Mouse (Mus musculus) ES-E14 (cell line): ENCODE data around the gene Rnf214. TPM values are rescaled to one million over a fixed set of nuclear protein-coding genes. Genes with fewer than 3 reads are reported as not detected.

ENCODE experiments used
- DNase-seq: peaks from one replicate; pipeline ENCODE4 v3.0.0-alpha.2; 2013; ENCODE audit warnings: low read depth, low spot score
- H3K27ac ChIP-seq: 2 replicates; pipeline ENCODE4 v1.5.1; 2012; ENCODE audit warnings: low read depth, mild to moderate bottlenecking, low read length, moderate library complexity, mixed read lengths; ENCODE audit not compliant: poor library complexity, insufficient read depth, severe bottlenecking
- H3K36me3 ChIP-seq: 2 replicates; pipeline ENCODE4 v1.6.1; 2012; ENCODE audit warnings: mild to moderate bottlenecking, low read length, moderate library complexity, mixed read lengths; ENCODE audit not compliant: control insufficient read depth, poor library complexity, insufficient read depth, severe bottlenecking
- H3K4me1 ChIP-seq, 2 experiments: fragments of 150-350 bp in 1 of 2; sonication (generic) in 1 of 2; 2 replicates each; pipeline ENCODE4 v1.6.1; 2012; ENCODE audit warnings: low read length in 2 of 2, mild to moderate bottlenecking in 1 of 2, mixed read lengths in 1 of 2; ENCODE audit not compliant: control insufficient read depth in 2 of 2, insufficient read depth in 2 of 2, poor library complexity in 1 of 2
- H3K4me3 ChIP-seq, 2 experiments: fragments of 150-350 bp in 1 of 2; sonication (generic) in 1 of 2; 2 replicates each; pipeline ENCODE4 v1.5.1; 2012; ENCODE audit warnings: low read length in 2 of 2, low read depth in 1 of 2, mild to moderate bottlenecking in 1 of 2, mixed read lengths in 1 of 2; ENCODE audit not compliant: insufficient read depth in 1 of 2, poor library complexity in 1 of 2, severe bottlenecking in 1 of 2
- H3K9ac ChIP-seq: 2 replicates; pipeline ENCODE4 v1.6.1; 2012; ENCODE audit warnings: low read depth, mild to moderate bottlenecking, low read length, mixed read lengths; ENCODE audit not compliant: poor library complexity, insufficient read depth, severe bottlenecking
- H3K9me3 ChIP-seq: fragments of 150-350 bp; sonication (generic); 2 replicates; pipeline ENCODE4 v1.6.1; 2012; ENCODE audit warnings: low read depth, mild to moderate bottlenecking, low read length; ENCODE audit not compliant: control insufficient read depth, insufficient read depth
- CHD2 ChIP-seq: IDR thresholded peaks from 2 replicates; pipeline ENCODE4 v1.6.1; 2014; ENCODE audit warnings: mild to moderate bottlenecking, low read depth, low read length, inconsistent platforms
- HCFC1 ChIP-seq: IDR thresholded peaks from 2 replicates; pipeline ENCODE4 v1.6.1; 2012; ENCODE audit warnings: low read length, inconsistent platforms, borderline replicate concordance; ENCODE audit not compliant: insufficient read depth
- MAFK ChIP-seq: IDR thresholded peaks from 2 replicates; pipeline ENCODE4 v1.6.1; 2014; ENCODE audit warnings: mild to moderate bottlenecking, low read depth, low read length, inconsistent platforms; ENCODE audit not compliant: insufficient read depth
- ZC3H11A ChIP-seq: IDR thresholded peaks from 2 replicates; pipeline ENCODE4 v1.6.1; 2012; ENCODE audit warnings: low read depth, mild to moderate bottlenecking, inconsistent platforms, low read length, borderline replicate concordance
- ZNF384 ChIP-seq: IDR thresholded peaks from 2 replicates; pipeline ENCODE4 v1.6.1; 2012; ENCODE audit warnings: low read depth, low read length, inconsistent platforms
- in situ Hi-C, 2 experiments: fragments of 600-800 bp; cut with MboI; formaldehyde crosslinking; loops; one replicate each; pipeline ENCODE4 v1.15.1; 2025; ENCODE audit warnings: low sequenced_read_pairs in 2 of 2, inconsistent platforms in 1 of 2; ENCODE audit not compliant: unreplicated experiment in 2 of 2
- total RNA-seq: library from RNA; depleted of rRNA; stranded (reverse); fragments of 300-350 nt; gene quantifications from 2 replicates; pipeline ENCODE4 v1.2.3, GENCODE M21; 2012; rRNA removed

Gene Rnf214
- total RNA-seq, 1 experiment = 13.5 TPM

DNA sequence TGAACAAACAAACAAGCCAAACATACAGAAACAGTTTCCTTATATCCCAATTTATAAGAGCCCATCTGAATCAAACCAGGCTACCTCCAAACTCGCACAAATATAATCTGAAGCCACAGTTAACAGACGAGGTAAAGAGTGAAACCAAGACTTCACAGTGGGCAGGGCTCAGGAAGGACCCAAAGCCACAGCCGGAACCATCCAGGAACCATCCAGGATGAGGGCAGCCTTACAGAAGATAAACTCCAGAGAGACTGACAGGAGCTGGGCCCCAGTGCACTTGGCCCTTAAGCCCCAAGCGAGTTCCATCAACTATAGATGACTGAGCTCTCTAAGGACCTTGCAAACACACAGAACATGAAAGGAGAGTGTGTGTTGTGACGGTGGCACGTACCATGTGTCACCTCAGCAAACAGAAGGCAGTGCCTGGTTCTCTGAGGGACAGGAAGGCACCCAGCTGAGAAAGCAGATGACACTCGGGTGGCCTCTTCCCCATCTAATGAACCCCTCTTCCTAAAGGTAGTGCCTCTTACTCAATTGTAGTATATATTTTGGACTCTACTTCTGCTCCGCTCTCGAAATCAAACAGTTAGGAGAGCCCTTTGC is 88.2 kb downstream of the Rnf214 start:
- Histone ChIP-seq H3K9ac (no peak overlapping the region), H3K36me3 (peaks cover 2% of the 10 kb centered on the region), H3K4me1 (no peaks in the 10 kb centered on the region), H3K4me3 (no peak overlapping the region), H3K27ac (no peak overlapping the region), H3K9me3 (no peaks in the 10 kb centered on the region)
- TF ChIP-seq ZC3H11A (no peak), ZNF384 (no peak), MAFK (no peak), HCFC1 (no peak), CHD2 (no peak)
- no peak for DNase-seq
- in situ Hi-C loops = no loop called here

DNA sequence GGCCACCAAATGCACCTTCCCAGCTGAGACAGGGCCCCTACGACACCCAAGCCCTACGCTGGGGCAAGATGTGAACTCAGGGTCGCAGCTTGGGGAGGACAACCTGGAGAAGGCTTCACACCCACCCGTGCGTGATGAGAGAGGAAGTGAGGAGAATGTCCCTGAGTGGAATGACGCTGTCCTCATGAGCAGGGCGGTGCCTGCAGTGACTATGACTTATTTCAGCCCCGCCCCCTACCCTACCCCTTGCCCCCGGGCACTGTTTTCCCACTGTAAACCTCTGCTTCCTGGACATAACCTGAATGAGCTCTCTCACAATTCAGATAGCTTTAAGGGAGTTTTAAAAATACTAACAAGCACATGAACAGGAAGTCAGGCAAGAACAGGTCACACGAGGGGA is 91.2 kb downstream of the Rnf214 start:
- no peak overlapping the region for H3K4me3 ChIP-seq
- H3K9me3 ChIP-seq = no peaks in the 10 kb centered on the region
- no peak for DNase-seq
- TF ChIP-seq ZNF384 (no peak), ZC3H11A (no peak), CHD2 (no peak), MAFK (no peak), HCFC1 (no peak)
- H3K36me3 ChIP-seq = peaks cover 2% of the 10 kb centered on the region; the same call in 1 of the 2 replicates
- in situ Hi-C loops = no loop called here
- peaks cover 0 to 1% of the 10 kb centered on the region in 2 experiments; a peak in 1 of 4 replicates for H3K4me1 ChIP-seq
- H3K9ac ChIP-seq = no peak overlapping the region
- no peak overlapping the region for H3K27ac ChIP-seq

DNA sequence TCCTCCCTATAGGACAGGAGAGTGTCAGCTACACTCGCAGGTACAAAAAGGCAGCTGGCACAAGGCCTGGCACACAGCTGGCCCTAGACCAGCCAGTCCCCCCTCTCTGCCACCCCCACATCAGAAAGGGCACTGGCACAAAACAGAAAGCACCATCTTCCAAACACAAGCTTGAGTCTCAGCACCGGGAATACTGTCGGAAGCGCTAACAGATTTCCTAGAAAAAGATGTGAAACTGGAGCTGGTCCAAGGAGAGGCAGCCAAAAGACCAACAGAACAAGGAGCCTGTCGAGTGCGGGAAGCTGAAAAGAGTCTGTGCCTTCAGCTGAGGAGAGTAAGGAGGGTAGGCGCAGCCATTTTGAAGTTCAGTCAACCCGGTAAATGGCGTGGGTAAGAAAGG is 91.6 kb downstream of the Rnf214 start:
- no peak for DNase-seq
- H3K4me3 ChIP-seq = no peak overlapping the region

More for the DNA sequence above, 91.6 kb downstream of the Rnf214 start:
- no peak for TF ChIP-seq HCFC1
- TF ChIP-seq ZC3H11A = no peak
- TF ChIP-seq MAFK = no peak
- no peak for TF ChIP-seq CHD2
- TF ChIP-seq ZNF384 = no peak
- H3K9ac ChIP-seq = no peak overlapping the region
- no peaks in the 10 kb centered on the region for H3K9me3 ChIP-seq
- H3K36me3 ChIP-seq = peaks cover 2% of the 10 kb centered on the region; the same call in 1 of the 2 replicates
- in situ Hi-C loops = no loop called here
- no peak overlapping the region for H3K27ac ChIP-seq
- peaks cover 0 to 2% of the 10 kb centered on the region in 2 experiments; a peak in 1 of 4 replicates for H3K4me1 ChIP-seq

Other genes starting within 250 kb of the Rnf214 start
- 19.1 and 20.0 TPM in 2 replicates for gene Cep164, start 78.2 kb downstream of the Rnf214 start, total RNA-seq
- gene Bace1, start 68.3 kb downstream of the Rnf214 start, total RNA-seq = 13.7 and 18.3 TPM in 2 replicates
- gene Pcsk7, start 414 bp downstream of the Rnf214 start, total RNA-seq = 21.3 and 33.5 TPM in 2 replicates
- 255 and 575 TPM in 2 replicates for gene Tagln, start 29.1 kb upstream of the Rnf214 start, total RNA-seq
- gene Sidt2, start 48.3 kb upstream of the Rnf214 start, total RNA-seq = 44.7 and 50.3 TPM in 2 replicates
- 51.1 and 64.9 TPM in 2 replicates for gene Pafah1b2, start 105.8 kb upstream of the Rnf214 start, total RNA-seq
- gene Sik3, start 105.9 kb upstream of the Rnf214 start, total RNA-seq = 18.9 and 25.3 TPM in 2 replicates